Mouse (Mus musculus): Measurements from ENCODE around the gene Trp53bp1. TPM values are rescaled to one million over a fixed set of nuclear protein-coding genes. Genes with fewer than 3 reads are reported as not detected.

Gene Trp53bp1
- total and polyA plus RNA-seq, 2 experiments from 2014 or later: 20.3 to 74.4 TPM

- H3K36me3 ChIP-seq (replicated peaks; ENCODE audit: control insufficient read depth, insufficient read depth, low read length): peaks cover under 1% of the 10 kb centered on the region; the same call in 1 of the 2 replicates
- peak overlapping the region; percentile 94 for H3K27ac ChIP-seq (ENCODE audit: low read depth)
- peak overlapping the region; percentile 79 for H3K4me2 ChIP-seq (ENCODE audit: low read depth, low read length)
- DNase-seq (ENCODE audit: low spot score): peak; percentile 84
- peak overlapping the region; percentile 57 for H3K9ac ChIP-seq (replicated peaks; ENCODE audit: low read depth, low read length)
- 4% methylated on average over 4 of the region's 4 CpGs for WGBS
- peaks cover 26% of the 10 kb centered on the region for H3K4me1 ChIP-seq (ENCODE audit: control insufficient read depth, insufficient read depth)
- H3K9me3 ChIP-seq (replicated peaks; ENCODE audit: control insufficient read depth, low read length): no peaks in the 10 kb centered on the region
- peak overlapping the region; percentile 54 for H3K4me3 ChIP-seq (ENCODE audit: low read depth, low read length)
- peaks cover 10% of the 10 kb centered on the region for H3K27me3 ChIP-seq (ENCODE audit: control insufficient read depth, insufficient read depth, low read length)
- peak; percentile 75 for ATAC-seq (ENCODE audit: insufficient read depth, low read depth)
- TF ChIP-seq EP300 (IDR thresholded peaks at IDR 0.05; ENCODE audit: low read depth): no peak
- TF ChIP-seq CTCF (IDR thresholded peaks at IDR 0.05; ENCODE audit: low read depth): no peak
Measured at GRCm38 (mm10) chr2:121294182-121294581, 23.0 kb upstream of the Trp53bp1 start.

- DNase-seq (ENCODE audit: low spot score): no peak
- H3K27ac ChIP-seq (ENCODE audit: low read depth): no peak overlapping the region
- H3K4me3 ChIP-seq (ENCODE audit: low read depth, low read length): no peak overlapping the region
- no peaks in the 10 kb centered on the region for H3K36me3 ChIP-seq (replicated peaks; ENCODE audit: control insufficient read depth, insufficient read depth, low read length)
- TF ChIP-seq EP300 (IDR thresholded peaks at IDR 0.05; ENCODE audit: low read depth) (no peak), CTCF (IDR thresholded peaks at IDR 0.05; ENCODE audit: low read depth) (no peak)
- ATAC-seq (ENCODE audit: insufficient read depth, low read depth): no peak
- H3K9ac ChIP-seq (replicated peaks; ENCODE audit: low read depth, low read length): no peak overlapping the region
- H3K4me1 ChIP-seq (ENCODE audit: control insufficient read depth, insufficient read depth): peaks cover 36% of the 10 kb centered on the region
- WGBS: 67% methylated on average over 5 of the region's 5 CpGs
- no peaks in the 10 kb centered on the region for H3K9me3 ChIP-seq (replicated peaks; ENCODE audit: control insufficient read depth, low read length)
- H3K4me2 ChIP-seq (ENCODE audit: low read depth, low read length): no peak overlapping the region
- H3K27me3 ChIP-seq (ENCODE audit: control insufficient read depth, insufficient read depth, low read length): peaks cover 10% of the 10 kb centered on the region
Measured at GRCm38 (mm10) chr2:121292316-121293013, 21.3 kb upstream of the Trp53bp1 start.

- DNase-seq (ENCODE audit: low spot score): no peak
- peak; percentile 51 for TF ChIP-seq CTCF (IDR thresholded peaks at IDR 0.05; ENCODE audit: low read depth)
- no peak for TF ChIP-seq EP300 (IDR thresholded peaks at IDR 0.05; ENCODE audit: low read depth)
- Histone ChIP-seq H3K4me2 (ENCODE audit: low read depth, low read length) (peak overlapping the region; percentile 88), H3K27ac (ENCODE audit: low read depth) (no peak overlapping the region), H3K4me3 (ENCODE audit: low read depth, low read length) (peak overlapping the region; percentile 66), H3K4me1 (ENCODE audit: control insufficient read depth, insufficient read depth) (peaks cover 25% of the 10 kb centered on the region), H3K9ac (replicated peaks; ENCODE audit: low read depth, low read length) (peak overlapping the region; percentile 31; the same call in 1 of the 2 replicates), H3K9me3 (replicated peaks; ENCODE audit: control insufficient read depth, low read length) (no peaks in the 10 kb centered on the region), H3K27me3 (ENCODE audit: control insufficient read depth, insufficient read depth, low read length) (peaks cover 10% of the 10 kb centered on the region), H3K36me3 (replicated peaks; ENCODE audit: control insufficient read depth, insufficient read depth, low read length) (no peaks in the 10 kb centered on the region)
- WGBS: 6% methylated on average over 36 of the region's 36 CpGs
- no peak for ATAC-seq (ENCODE audit: insufficient read depth, low read depth)
Measured at GRCm38 (mm10) chr2:121289730-121290540, 18.7 kb upstream of the Trp53bp1 start.

GRCm38 (mm10) chr2:121288901-121289729, 17.9 kb upstream of the Trp53bp1 start, which contains the start of gene Map1a:
Map1a (plus strand) TSS chr2:121289600.
- peak within 1 kb of the TSS; percentile 31; the same call in 1 of the 2 replicates for H3K9ac ChIP-seq (replicated peaks; ENCODE audit: low read depth, low read length)
- WGBS: under 1% methylated on average over 47 of the region's 48 CpGs

GRCm38 (mm10) chr2:121287850-121288249, 16.6 kb upstream of the Trp53bp1 start:
- Histone ChIP-seq H3K36me3 (replicated peaks; ENCODE audit: control insufficient read depth, insufficient read depth, low read length) (no peaks in the 10 kb centered on the region), H3K9ac (replicated peaks; ENCODE audit: low read depth, low read length) (no peak overlapping the region), H3K27me3 (ENCODE audit: control insufficient read depth, insufficient read depth, low read length) (peaks cover 10% of the 10 kb centered on the region), H3K27ac (ENCODE audit: low read depth) (no peak overlapping the region), H3K4me3 (ENCODE audit: low read depth, low read length) (no peak overlapping the region), H3K9me3 (replicated peaks; ENCODE audit: control insufficient read depth, low read length) (no peaks in the 10 kb centered on the region), H3K4me1 (ENCODE audit: control insufficient read depth, insufficient read depth) (peaks cover 10% of the 10 kb centered on the region; the same call in 1 of the 2 replicates), H3K4me2 (ENCODE audit: low read depth, low read length) (no peak overlapping the region)
- WGBS: 75% methylated on average over 2 of the region's 2 CpGs
- no peak for TF ChIP-seq CTCF (IDR thresholded peaks at IDR 0.05; ENCODE audit: low read depth)
- TF ChIP-seq EP300 (IDR thresholded peaks at IDR 0.05; ENCODE audit: low read depth): no peak
- DNase-seq (ENCODE audit: low spot score): no peak
- no peak for ATAC-seq (ENCODE audit: insufficient read depth, low read depth)

More at GRCm38 (mm10) chr2:121288901-121289729, 17.9 kb upstream of the Trp53bp1 start, which contains the start of gene Map1a:
- no peaks in the 10 kb centered on the region for H3K36me3 ChIP-seq (replicated peaks; ENCODE audit: control insufficient read depth, insufficient read depth, low read length)
- peaks cover 10% of the 10 kb centered on the region for H3K27me3 ChIP-seq (ENCODE audit: control insufficient read depth, insufficient read depth, low read length)
- DNase-seq (ENCODE audit: low spot score) (peak; percentile 91), ATAC-seq (ENCODE audit: insufficient read depth, low read depth) (peak; percentile 90)
- H3K4me3 ChIP-seq (ENCODE audit: low read depth, low read length): peak within 1 kb of the TSS; percentile 66
- H3K4me2 ChIP-seq (ENCODE audit: low read depth, low read length): peak within 1 kb of the TSS; percentile 88
- no peaks in the 10 kb centered on the region for H3K9me3 ChIP-seq (replicated peaks; ENCODE audit: control insufficient read depth, low read length)
- no peak for TF ChIP-seq EP300 (IDR thresholded peaks at IDR 0.05; ENCODE audit: low read depth)
- H3K4me1 ChIP-seq (ENCODE audit: control insufficient read depth, insufficient read depth): peaks cover 19% of the 10 kb centered on the region
- peak within 1 kb of the TSS; percentile 70 for H3K27ac ChIP-seq (ENCODE audit: low read depth)
